Mouse (Mus musculus) MEL (cell line): ENCODE results near the gene C1qc. TPM values are rescaled to one million over a fixed set of nuclear protein-coding genes. Genes with fewer than 3 reads are reported as not detected.

Source experiments
- DNase-seq: peaks from one replicate; pipeline ENCODE4 v3.0.0; 2011; ENCODE audit warnings: low read depth, low spot score
- H3K27ac ChIP-seq: 2 replicates; pipeline ENCODE4 v1.5.1; 2012; ENCODE audit warnings: low read depth, mild to moderate bottlenecking, control low read depth, low read length, moderate library complexity; ENCODE audit not compliant: control insufficient read depth
- H3K27me3 ChIP-seq, 2 experiments: fragments of 150-350 bp in 1 of 2; sonication (generic) in 1 of 2; 2 replicates each; pipeline ENCODE4 v1.6.1; 2012; ENCODE audit warnings: low read length in 2 of 2, mild to moderate bottlenecking in 2 of 2, improper control_type of control experiment in 1 of 2, moderate library complexity in 1 of 2; ENCODE audit not compliant: insufficient read depth in 2 of 2, control insufficient read depth in 1 of 2
- H3K36me3 ChIP-seq, 2 experiments: 2 replicates each; pipeline ENCODE4 v1.6.1; 2012 to 2014; ENCODE audit warnings: low read length in 2 of 2, improper control_type of control experiment in 1 of 2, inconsistent platforms in 1 of 2, mild to moderate bottlenecking in 1 of 2; ENCODE audit not compliant: insufficient read depth in 2 of 2, control insufficient read depth in 1 of 2
- H3K4me1 ChIP-seq, 2 experiments: fragments of 150-350 bp in 1 of 2; sonication (generic) in 1 of 2; 2 replicates each; pipeline ENCODE4 v1.6.1; 2012; ENCODE audit warnings: low read length in 2 of 2, improper control_type of control experiment in 1 of 2, mild to moderate bottlenecking in 1 of 2; ENCODE audit not compliant: insufficient read depth in 2 of 2, control insufficient read depth in 1 of 2
- H3K4me3 ChIP-seq, 2 experiments: fragments of 150-350 bp in 1 of 2; sonication (generic) in 1 of 2; 2 replicates each; pipeline ENCODE4 v1.5.1; 2012; ENCODE audit warnings: low read depth in 2 of 2, low read length in 2 of 2, mild to moderate bottlenecking in 2 of 2, moderate library complexity in 2 of 2, control low read depth in 1 of 2, improper control_type of control experiment in 1 of 2; ENCODE audit not compliant: control insufficient read depth in 1 of 2, insufficient read depth in 1 of 2
- H3K79me2 ChIP-seq: 2 replicates; pipeline ENCODE4 v1.6.1; 2012; ENCODE audit warnings: mild to moderate bottlenecking, low read length, moderate library complexity; ENCODE audit not compliant: control insufficient read depth, poor library complexity, insufficient read depth
- H3K9ac ChIP-seq: 2 replicates; pipeline ENCODE4 v1.6.1; 2012; ENCODE audit warnings: low read depth, mild to moderate bottlenecking, control low read depth, low read length, moderate library complexity; ENCODE audit not compliant: control insufficient read depth, poor library complexity, severe bottlenecking
- H3K9me3 ChIP-seq: fragments of 150-350 bp; sonication (generic); replicated peaks from 2 replicates; pipeline ENCODE4 v1.6.1; 2012; ENCODE audit warnings: mild to moderate bottlenecking, low read length, improper control_type of control experiment, moderate library complexity; ENCODE audit not compliant: insufficient read depth
- BHLHE40 ChIP-seq: IDR thresholded peaks from 2 replicates; pipeline ENCODE4 v1.6.1; 2012; ENCODE audit warnings: low read depth, mild to moderate bottlenecking, inconsistent platforms, low read length, improper control_type of control experiment, borderline replicate concordance
- CHD1 ChIP-seq: IDR thresholded peaks from 2 replicates; pipeline ENCODE4 v1.6.1; 2012; ENCODE audit warnings: low read depth, mild to moderate bottlenecking, inconsistent platforms, low read length, improper control_type of control experiment
- CTCF ChIP-seq, 3 experiments: IDR thresholded peaks in 2 of 3; conservative IDR thresholded peaks in 1 of 3; 2 replicates each; pipeline ENCODE4 v1.5.1; 2011 to 2012; ENCODE audit warnings: low read length in 3 of 3, low read depth in 2 of 3, mild to moderate bottlenecking in 2 of 3, improper control_type of control experiment in 1 of 3, inconsistent platforms in 1 of 3, mixed read lengths in 1 of 3, moderate library complexity in 1 of 3; ENCODE audit not compliant: control insufficient read depth in 1 of 3, insufficient read depth in 1 of 3, poor library complexity in 1 of 3, severe bottlenecking in 1 of 3
- E2F4 ChIP-seq: IDR thresholded peaks from 2 replicates; pipeline ENCODE4 v1.6.1; 2011; ENCODE audit warnings: low read depth, low read length, improper control_type of control experiment, borderline replicate concordance
- EP300 ChIP-seq, 2 experiments: IDR thresholded peaks; 2 replicates each; pipeline ENCODE4 v1.6.1; 2011; ENCODE audit warnings: improper control_type of control experiment in 2 of 2, low read length in 2 of 2, low read depth in 1 of 2, mild to moderate bottlenecking in 1 of 2
- ETS1 ChIP-seq: IDR thresholded peaks from 2 replicates; pipeline ENCODE4 v1.6.1; 2012; ENCODE audit warnings: low read depth, mild to moderate bottlenecking, inconsistent platforms, low read length, improper control_type of control experiment, moderate library complexity
- GABPA ChIP-seq: IDR thresholded peaks from 2 replicates; pipeline ENCODE4 v1.6.1; 2012; ENCODE audit warnings: low read depth, mild to moderate bottlenecking, inconsistent platforms, low read length, improper control_type of control experiment, moderate library complexity
- GATA1 ChIP-seq: IDR thresholded peaks from 2 replicates; pipeline ENCODE4 v1.6.1; 2011; ENCODE audit warnings: low read depth, low read length, improper control_type of control experiment
- MAFK ChIP-seq: IDR thresholded peaks from 2 replicates; pipeline ENCODE4 v1.6.1; 2011; ENCODE audit warnings: low read depth, mild to moderate bottlenecking, low read length, improper control_type of control experiment, borderline replicate concordance
- MAX ChIP-seq: IDR thresholded peaks from 2 replicates; pipeline ENCODE4 v1.6.1; 2011; ENCODE audit warnings: low read length, improper control_type of control experiment
- MXI1 ChIP-seq: IDR thresholded peaks from 2 replicates; pipeline ENCODE4 v1.6.1; 2011; ENCODE audit warnings: mild to moderate bottlenecking, low read depth, low read length, improper control_type of control experiment
- MYB ChIP-seq: IDR thresholded peaks from 2 replicates; pipeline ENCODE4 v1.6.1; 2011; ENCODE audit warnings: mild to moderate bottlenecking, low read depth, low read length, improper control_type of control experiment
- NRF1 ChIP-seq: IDR thresholded peaks from 2 replicates; pipeline ENCODE4 v1.6.1; 2014; ENCODE audit warnings: low read depth, mild to moderate bottlenecking, inconsistent platforms, low read length, improper control_type of control experiment, moderate library complexity; ENCODE audit not compliant: poor library complexity, insufficient read depth, severe bottlenecking
- POLR2AphosphoS2 ChIP-seq: IDR thresholded peaks from 2 replicates; pipeline ENCODE4 v1.6.1; 2011; ENCODE audit warnings: low read length, improper control_type of control experiment
- RAD21 ChIP-seq: IDR thresholded peaks from 2 replicates; pipeline ENCODE4 v1.6.1; 2011; ENCODE audit warnings: mild to moderate bottlenecking, low read depth, low read length, improper control_type of control experiment
- RCOR1 ChIP-seq: IDR thresholded peaks from 2 replicates; pipeline ENCODE4 v1.6.1; 2012; ENCODE audit warnings: low read depth, mild to moderate bottlenecking, inconsistent platforms, low read length, improper control_type of control experiment
- SMC3 ChIP-seq: IDR thresholded peaks from 2 replicates; pipeline ENCODE4 v1.6.1; 2011; ENCODE audit warnings: low read depth, low read length, improper control_type of control experiment
- TAL1 ChIP-seq: IDR thresholded peaks from 2 replicates; pipeline ENCODE4 v1.6.1; 2012; ENCODE audit warnings: mild to moderate bottlenecking, inconsistent platforms, low read length, moderate library complexity, mixed read lengths
- TBP ChIP-seq: IDR thresholded peaks from 2 replicates; pipeline ENCODE4 v1.8.0; 2011; ENCODE audit warnings: low read depth, low read length, improper control_type of control experiment
- TCF12 ChIP-seq: IDR thresholded peaks from 2 replicates; pipeline ENCODE4 v1.6.1; 2014; ENCODE audit warnings: low read depth, mild to moderate bottlenecking, inconsistent platforms, low read length, improper control_type of control experiment, moderate library complexity
- UBTF ChIP-seq: IDR thresholded peaks from 2 replicates; pipeline ENCODE4 v1.6.1; 2012; ENCODE audit warnings: low read depth, mild to moderate bottlenecking, inconsistent platforms, low read length, improper control_type of control experiment, moderate library complexity, borderline replicate concordance; ENCODE audit not compliant: insufficient read depth
- USF1 ChIP-seq: IDR thresholded peaks from 2 replicates; pipeline ENCODE4 v1.6.1; 2014; ENCODE audit warnings: low read depth, mild to moderate bottlenecking, inconsistent platforms, low read length, improper control_type of control experiment, moderate library complexity
- ZC3H11A ChIP-seq: IDR thresholded peaks from 2 replicates; pipeline ENCODE4 v1.6.1; 2012; ENCODE audit warnings: low read depth, mild to moderate bottlenecking, inconsistent platforms, low read length, improper control_type of control experiment
- ZKSCAN1 ChIP-seq: IDR thresholded peaks from 2 replicates; pipeline ENCODE4 v1.6.1; 2012; ENCODE audit warnings: low read depth, mild to moderate bottlenecking, inconsistent platforms, low read length, improper control_type of control experiment, moderate library complexity
- ZMIZ1 ChIP-seq: IDR thresholded peaks from 2 replicates; pipeline ENCODE4 v1.6.1; 2012; ENCODE audit warnings: low read depth, mild to moderate bottlenecking, inconsistent platforms, low read length, improper control_type of control experiment, moderate library complexity
- ZNF384 ChIP-seq: IDR thresholded peaks from 2 replicates; pipeline ENCODE4 v1.6.1; 2012; ENCODE audit warnings: low read depth, mild to moderate bottlenecking, inconsistent platforms, low read length, improper control_type of control experiment
- polyA plus RNA-seq, 2 experiments: library from polyadenylated mRNA; stranded (reverse) in 1 of 2; unstranded in 1 of 2; fragments of >175 nt in 1 of 2; fragments of >200 nt in 1 of 2; gene quantifications; 2 replicates each; pipeline versions ENCODE4 v1.2.1 to v1.2.4; 2012; ENCODE audit warnings: low replicate concordance in 2 of 2, low read depth in 1 of 2; ENCODE audit not compliant: insufficient read length in 2 of 2, insufficient read depth in 1 of 2, missing spikeins in 1 of 2
- total RNA-seq: library from RNA; depleted of rRNA; stranded (reverse); fragments of 300-350 nt; gene quantifications from 2 replicates; pipeline ENCODE4 v1.2.3, GENCODE M21; 2012

C1qc gene
- total and polyA plus RNA-seq, 3 experiments = not detected

DNA sequence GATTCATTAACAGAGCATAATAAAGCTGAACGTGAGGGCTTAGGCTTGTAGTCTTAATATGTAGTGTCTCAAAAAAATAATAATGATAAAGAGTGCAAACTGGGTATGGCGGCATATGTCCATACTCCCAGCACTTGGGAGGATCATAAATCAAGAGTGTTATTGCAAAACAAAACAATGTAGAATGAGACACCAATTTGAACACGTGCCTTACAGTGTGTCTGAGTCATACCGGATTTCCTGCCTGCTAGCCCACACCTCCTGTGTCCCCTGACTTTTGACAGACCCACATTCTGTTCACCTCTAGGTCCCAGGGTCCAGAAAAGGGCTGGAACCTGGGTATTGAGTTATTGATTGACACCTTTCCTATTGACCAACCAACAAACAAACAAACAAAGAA, 50.8 kb downstream of the C1qc start:
- no peaks in the 10 kb centered on the region for H3K4me1 ChIP-seq

GRCm38 (mm10) chr4:136841056-136841455, 51.8 kb downstream of the C1qc start:
- Histone ChIP-seq H3K27me3 (no peaks in the 10 kb centered on the region; a peak in 1 of 4 replicates), H3K27ac (no peak overlapping the region), H3K4me1 (no peaks in the 10 kb centered on the region), H3K36me3 (no peaks in the 10 kb centered on the region), H3K79me2 (no peaks in the 10 kb centered on the region), H3K4me3 (no peak overlapping the region), H3K9ac (no peak overlapping the region), H3K9me3 (no peaks in the 10 kb centered on the region)
- DNase-seq = peak; percentile 75
- TF ChIP-seq GATA1 = no peak
- TF ChIP-seq RCOR1 = no peak
- peak; percentile 85 for TF ChIP-seq ZC3H11A
- no peak for TF ChIP-seq E2F4
- TF ChIP-seq EP300 (IDR thresholded peaks at IDR 0.05; ENCODE audit: low read depth in 1 of 2, low read length in 2 of 2) = no peak
- TF ChIP-seq MAX = no peak
- TF ChIP-seq ZKSCAN1 = no peak
- no peak for TF ChIP-seq MAFK
- TF ChIP-seq POLR2AphosphoS2 = no peak
- TF ChIP-seq CTCF (IDR thresholded peaks at IDR 0.05 in 2 of 3, conservative IDR thresholded peaks at IDR 0.05 in 1 of 3; ENCODE audit: control insufficient read depth in 1 of 3, insufficient read depth in 1 of 3, low read depth in 2 of 3, low read length in 3 of 3, poor library complexity in 1 of 3, severe bottlenecking in 1 of 3) = peak; percentile 83 to 92 (median 89)
- TF ChIP-seq TAL1 = no peak
- no peak for TF ChIP-seq MXI1
- TF ChIP-seq NRF1 = no peak
- no peak for TF ChIP-seq UBTF
- TF ChIP-seq SMC3 = peak; percentile 98
- no peak for TF ChIP-seq TBP
- TF ChIP-seq ZNF384 = no peak
- TF ChIP-seq TCF12 = no peak
- TF ChIP-seq RAD21 = peak; percentile 79
- TF ChIP-seq ETS1 = no peak
- no peak for TF ChIP-seq BHLHE40
- TF ChIP-seq CHD1 = no peak

More for the DNA sequence above, 50.8 kb downstream of the C1qc start:
- no peaks in the 10 kb centered on the region for H3K79me2 ChIP-seq
- no peaks in the 10 kb centered on the region for H3K36me3 ChIP-seq
- H3K9ac ChIP-seq = no peak overlapping the region
- no peaks in the 10 kb centered on the region; a peak in 2 of 4 replicates for H3K27me3 ChIP-seq
- TF ChIP-seq CTCF (IDR thresholded peaks at IDR 0.05 in 2 of 3, conservative IDR thresholded peaks at IDR 0.05 in 1 of 3; ENCODE audit: control insufficient read depth in 1 of 3, insufficient read depth in 1 of 3, low read depth in 2 of 3, low read length in 3 of 3, poor library complexity in 1 of 3, severe bottlenecking in 1 of 3) (no peak), MAFK (no peak), E2F4 (no peak), NRF1 (no peak), ZNF384 (no peak), GABPA (no peak), ZKSCAN1 (no peak), SMC3 (no peak), USF1 (no peak), RCOR1 (no peak), ZMIZ1 (no peak), MYB (no peak), GATA1 (no peak)
- H3K27ac ChIP-seq = no peak overlapping the region
- no peaks in the 10 kb centered on the region for H3K9me3 ChIP-seq
- DNase-seq = no peak
- no peak overlapping the region for H3K4me3 ChIP-seq
